Mouse (Mus musculus): ENCODE results near the gene Zp2. TPM values are rescaled to one million over a fixed set of nuclear protein-coding genes. Genes with fewer than 3 reads are reported as not detected.

The Zp2 gene
- polyA plus RNA-seq, 1 experiment from 2014 or later, result not detected

DNA sequence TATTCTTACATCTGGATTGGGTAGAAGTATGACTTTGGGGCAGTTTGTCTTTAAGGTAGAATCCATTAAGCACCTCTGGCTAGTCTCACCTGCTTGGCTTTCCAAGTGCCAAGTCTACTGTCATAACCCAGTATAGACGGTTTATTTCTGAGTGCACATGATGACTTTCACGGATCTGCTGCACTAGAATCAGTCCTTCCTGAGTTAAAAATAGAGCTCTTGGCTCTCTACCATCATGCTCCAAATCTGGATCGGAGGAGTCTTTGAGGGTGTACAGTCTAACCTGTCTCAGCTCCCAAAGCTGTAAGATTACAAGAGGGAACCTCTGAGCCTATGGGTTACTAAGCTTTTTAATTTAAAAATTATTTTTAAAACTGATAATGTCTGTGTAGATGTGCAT, 50.9 kb downstream of the Zp2 start:
- TF ChIP-seq CTCF (IDR thresholded peaks at IDR 0.05; ENCODE audit: low read depth) (no peak), EP300 (IDR thresholded peaks at IDR 0.05; ENCODE audit: low read depth) (no peak)
- 64% methylated on average over 3 of the region's 3 CpGs for WGBS (ENCODE audit: insufficient replicate concordance)
- no peaks in the 10 kb centered on the region for H3K36me3 ChIP-seq (replicated peaks; ENCODE audit: insufficient read depth, low read length)
- no peak overlapping the region for H3K27ac ChIP-seq (ENCODE audit: low read depth)
- no peaks in the 10 kb centered on the region for H3K4me1 ChIP-seq (ENCODE audit: insufficient read depth)
- H3K4me2 ChIP-seq (ENCODE audit: low read depth, low read length), result no peak overlapping the region
- ATAC-seq, result no peak
- DNase-seq, result no peak
- no peak overlapping the region for H3K4me3 ChIP-seq (ENCODE audit: low read depth, low read length)
- no peak overlapping the region for H3K9ac ChIP-seq (replicated peaks)
- no peaks in the 10 kb centered on the region for H3K27me3 ChIP-seq (ENCODE audit: insufficient read depth, low read length)
- no peaks in the 10 kb centered on the region for H3K9me3 ChIP-seq (ENCODE audit: low read length)

DNA sequence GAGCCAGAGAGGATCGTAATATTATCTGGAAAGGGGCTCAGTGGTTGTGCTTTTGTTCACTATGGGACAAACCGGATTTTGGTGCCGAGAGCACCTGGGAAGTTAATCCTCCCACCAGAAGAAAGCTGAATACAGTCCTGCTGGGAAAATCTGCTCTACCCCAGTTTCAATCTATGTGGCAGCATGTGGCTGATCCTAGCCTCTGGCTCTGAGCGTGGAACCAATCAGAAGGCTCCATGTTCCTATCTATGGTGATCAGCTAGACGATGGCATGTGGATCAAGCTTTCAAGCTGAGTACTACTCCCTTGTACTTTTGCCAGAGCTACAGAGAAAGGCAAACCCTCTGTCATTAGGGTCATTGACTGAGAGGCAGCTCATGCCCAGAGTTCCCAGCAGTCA, 52.1 kb downstream of the Zp2 start:
- WGBS (ENCODE audit: insufficient replicate concordance), result 59% methylated on average over 5 of the region's 5 CpGs
- H3K9ac ChIP-seq (replicated peaks), result no peak overlapping the region
- ATAC-seq (no peak), DNase-seq (no peak)
- no peak overlapping the region for H3K4me2 ChIP-seq (ENCODE audit: low read depth, low read length)
- H3K27me3 ChIP-seq (ENCODE audit: insufficient read depth, low read length), result no peaks in the 10 kb centered on the region
- H3K9me3 ChIP-seq (ENCODE audit: low read length), result no peaks in the 10 kb centered on the region
- H3K36me3 ChIP-seq (replicated peaks; ENCODE audit: insufficient read depth, low read length), result no peaks in the 10 kb centered on the region
- H3K4me3 ChIP-seq (ENCODE audit: low read depth, low read length), result no peak overlapping the region
- H3K27ac ChIP-seq (ENCODE audit: low read depth), result no peak overlapping the region
- TF ChIP-seq CTCF (IDR thresholded peaks at IDR 0.05; ENCODE audit: low read depth) (no peak), EP300 (IDR thresholded peaks at IDR 0.05; ENCODE audit: low read depth) (no peak)
- no peaks in the 10 kb centered on the region for H3K4me1 ChIP-seq (ENCODE audit: insufficient read depth)

DNA sequence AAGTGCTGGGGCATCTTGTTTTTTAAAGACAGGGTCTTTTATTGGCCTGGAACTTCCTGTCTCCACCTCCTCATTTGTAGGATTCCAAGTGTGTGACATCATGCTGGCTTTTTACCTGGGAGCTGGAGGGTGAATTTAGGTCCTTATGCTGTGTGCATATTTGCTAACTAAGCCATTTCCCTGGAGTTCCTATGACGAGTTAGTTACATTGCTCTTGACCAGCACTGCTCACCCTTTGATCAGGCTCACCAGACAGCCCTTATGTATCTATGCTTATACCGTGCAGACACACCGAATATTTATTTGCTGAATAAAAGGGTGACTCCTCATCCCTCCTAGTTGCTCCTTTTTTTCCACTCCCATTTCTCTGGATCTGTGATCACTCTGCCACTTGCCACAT, 64.9 kb downstream of the Zp2 start:
- H3K4me1 ChIP-seq (ENCODE audit: insufficient read depth), result no peaks in the 10 kb centered on the region
- no peak overlapping the region for H3K4me3 ChIP-seq (ENCODE audit: low read depth, low read length)
- 65% methylated on average over 3 of the region's 3 CpGs for WGBS (ENCODE audit: insufficient replicate concordance)
- H3K4me2 ChIP-seq (ENCODE audit: low read depth, low read length), result no peak overlapping the region
- no peaks in the 10 kb centered on the region for H3K36me3 ChIP-seq (replicated peaks; ENCODE audit: insufficient read depth, low read length)
- TF ChIP-seq EP300 (IDR thresholded peaks at IDR 0.05; ENCODE audit: low read depth) (no peak), CTCF (IDR thresholded peaks at IDR 0.05; ENCODE audit: low read depth) (no peak)
- H3K9ac ChIP-seq (replicated peaks), result no peak overlapping the region
- no peak for DNase-seq
- H3K9me3 ChIP-seq (ENCODE audit: low read length), result no peaks in the 10 kb centered on the region
- no peak overlapping the region for H3K27ac ChIP-seq (ENCODE audit: low read depth)
- ATAC-seq, result no peak
- H3K27me3 ChIP-seq (ENCODE audit: insufficient read depth, low read length), result no peaks in the 10 kb centered on the region

Other genes starting within 250 kb of the Zp2 start
- gene Lyrm1, start 249.4 kb downstream of the Zp2 start, polyA plus RNA-seq (2015; fragmentation: Nextera tagmentation; extraction: Ambion mirVana), result 4.5 TPM in 2 replicates
- gene Dcun1d3, start 249.0 kb downstream of the Zp2 start, polyA plus RNA-seq (2015; fragmentation: Nextera tagmentation; extraction: Ambion mirVana), result 3.4 and 3.8 TPM in 2 replicates
- gene Dnah3, start 50.0 kb downstream of the Zp2 start, polyA plus RNA-seq (2015; fragmentation: Nextera tagmentation; extraction: Ambion mirVana), result not detected in 2 replicates
- 3.7 and 4.2 TPM in 2 replicates for gene Tmem159, start 42.9 kb downstream of the Zp2 start, polyA plus RNA-seq (2015; fragmentation: Nextera tagmentation; extraction: Ambion mirVana)
- 2.4 and 3.0 TPM in 2 replicates for gene Anks4b, start 28.6 kb upstream of the Zp2 start, polyA plus RNA-seq (2015; fragmentation: Nextera tagmentation; extraction: Ambion mirVana)
- 0.27 and 0.29 TPM in 2 replicates for gene Crym, start 56.8 kb upstream of the Zp2 start, polyA plus RNA-seq (2015; fragmentation: Nextera tagmentation; extraction: Ambion mirVana)
- 0.20 TPM in 2 replicates for gene Abca14, start 58.7 kb upstream of the Zp2 start, polyA plus RNA-seq (2015; fragmentation: Nextera tagmentation; extraction: Ambion mirVana)
- gene Abca15, start 183.4 kb upstream of the Zp2 start, polyA plus RNA-seq (2015; fragmentation: Nextera tagmentation; extraction: Ambion mirVana), result not detected in 2 replicates

All from liver, postnatal 0 days (tissue).